Mouse (Mus musculus) lung, postnatal 10 days (tissue): ENCODE measurements around the gene Sorl1.

Experiments used
- DNase-seq: peaks from one replicate; pipeline ENCODE4 v3.0.0; 2021

The Sorl1 gene

GRCm38 (mm10) chr9:42047786-42048185 lies 76.3 kb downstream of the Sorl1 start:
- no peak for DNase-seq

- no peak for DNase-seq
These were observed 77.8 kb downstream of the Sorl1 start for GRCm38 (mm10) chr9:42046248-42046647.

- DNase-seq, result no peak
These were observed 79.4 kb downstream of the Sorl1 start for GRCm38 (mm10) chr9:42044651-42045050.

DNA sequence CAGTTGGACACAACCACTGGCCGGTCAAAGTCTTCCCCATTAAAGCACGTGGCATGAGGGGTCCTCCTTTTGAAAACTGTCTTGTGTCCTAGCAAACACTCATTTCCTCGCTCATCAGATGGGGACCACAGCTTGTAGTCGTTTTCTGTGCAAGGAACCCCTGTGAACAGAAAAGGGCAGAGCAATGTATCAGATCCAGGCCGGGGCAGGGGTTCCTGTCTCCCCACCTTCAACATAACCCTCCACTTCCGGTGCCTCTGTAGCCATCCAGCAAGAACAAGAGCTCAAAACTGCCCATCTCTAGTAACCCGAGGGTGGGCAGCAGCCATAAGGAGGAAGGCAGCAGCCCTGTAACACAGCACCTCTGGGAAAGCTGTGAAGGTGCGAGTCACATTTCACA lies 80.2 kb downstream of the Sorl1 start:
- DNase-seq, result no peak

- no peak for DNase-seq
These were observed 84.8 kb downstream of the Sorl1 start for GRCm38 (mm10) chr9:42039000-42039992.

- DNase-seq, result no peak
These were observed 87.2 kb downstream of the Sorl1 start for GRCm38 (mm10) chr9:42036885-42037284.

- peak; percentile 39 for DNase-seq
These were observed 88.1 kb downstream of the Sorl1 start for GRCm38 (mm10) chr9:42035995-42036394.

DNA sequence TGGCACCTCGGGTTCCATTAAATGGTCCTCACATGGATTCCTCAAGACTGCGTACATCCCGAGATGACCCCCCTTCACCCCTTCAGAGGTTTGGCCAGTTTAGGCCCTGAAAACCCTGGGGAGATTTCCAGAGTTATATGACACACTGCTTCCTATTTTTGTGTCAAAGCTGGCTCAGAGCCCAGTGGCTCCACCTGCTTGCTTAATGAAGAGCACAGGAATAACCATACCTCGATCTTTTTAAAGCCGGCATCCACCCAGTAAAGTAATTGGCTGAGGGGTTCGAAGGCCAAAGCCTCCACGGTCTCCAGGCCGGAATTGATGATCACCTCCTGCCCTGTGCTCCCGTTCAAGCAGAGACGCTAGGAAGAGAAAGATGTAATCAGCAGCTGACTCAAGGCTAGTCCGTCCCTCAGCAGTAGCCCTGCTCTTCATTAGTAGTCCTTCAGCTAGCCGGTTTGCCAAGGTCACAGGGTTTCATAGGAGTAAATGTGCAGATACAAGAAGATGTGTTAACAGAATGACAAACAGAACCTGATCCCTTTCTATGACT lies 88.8 kb downstream of the Sorl1 start:
- no peak for DNase-seq

GRCm38 (mm10) chr9:42034116-42034520 lies 90.0 kb downstream of the Sorl1 start:
- DNase-seq, result no peak

DNA sequence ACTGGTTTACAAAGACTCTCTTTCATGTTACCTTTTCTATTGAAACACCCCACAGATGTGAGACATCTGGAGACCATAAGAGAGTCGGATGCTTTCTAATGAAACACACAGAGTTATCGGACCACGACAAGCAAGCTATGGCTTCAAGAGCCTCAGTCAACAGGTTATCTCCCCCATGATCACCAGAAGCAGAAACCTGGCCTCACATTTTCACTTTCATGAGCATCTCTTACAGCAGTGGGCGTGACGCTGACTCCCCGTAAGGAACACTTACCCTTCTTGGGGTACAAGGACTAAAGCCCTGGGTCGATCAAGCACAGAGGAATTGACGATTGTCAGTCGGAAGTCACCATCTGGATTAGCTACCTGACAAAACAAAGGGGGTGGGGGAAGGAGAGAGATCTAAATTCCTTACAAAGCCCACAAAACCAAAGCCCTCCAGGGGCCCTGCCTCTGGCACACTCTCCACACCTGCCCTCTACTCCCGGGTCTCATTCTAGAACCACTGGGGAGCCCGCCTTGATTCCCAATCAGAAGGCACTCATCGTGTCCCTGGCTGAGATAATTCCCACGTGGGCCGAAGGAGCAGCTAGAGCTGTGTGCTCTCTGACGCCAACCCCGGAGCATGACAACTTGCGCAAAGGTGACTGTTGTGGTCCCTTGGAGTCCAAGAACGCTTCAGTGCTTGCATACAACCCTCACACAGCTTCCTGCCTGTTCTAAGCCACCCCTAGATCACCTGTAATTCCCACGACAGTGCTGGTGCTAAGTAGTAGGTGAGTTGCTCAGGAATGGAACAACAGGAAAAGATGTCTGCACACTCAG lies 90.6 kb downstream of the Sorl1 start:
- no peak for DNase-seq

GRCm38 (mm10) chr9:42032419-42032818 lies 91.7 kb downstream of the Sorl1 start:
- DNase-seq, result no peak

GRCm38 (mm10) chr9:42028807-42029206 lies 95.3 kb downstream of the Sorl1 start:
- DNase-seq, result peak; percentile 48

DNA sequence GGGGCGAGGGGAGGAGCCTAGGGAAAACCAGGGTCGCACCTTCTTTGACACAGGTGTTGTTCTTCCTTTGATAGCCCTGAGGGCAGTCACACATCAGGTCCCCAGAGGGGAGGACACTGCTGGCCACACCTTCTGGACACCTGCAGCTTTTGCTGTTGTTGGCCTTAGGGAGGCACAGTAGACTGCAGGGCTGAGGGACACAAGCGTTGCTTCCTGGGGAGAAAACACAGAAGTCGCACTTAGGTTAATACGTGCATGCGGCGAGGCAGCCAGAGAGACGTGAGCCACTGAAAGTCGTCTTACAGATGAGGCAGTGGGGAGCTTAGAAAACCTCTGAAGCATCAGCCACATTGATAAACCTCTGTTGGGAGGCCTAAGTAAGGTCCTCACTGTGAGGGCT lies 99.8 kb downstream of the Sorl1 start:
- DNase-seq, result no peak

- DNase-seq, result no peak
These were observed 100.7 kb downstream of the Sorl1 start for GRCm38 (mm10) chr9:42023383-42023782.

DNA sequence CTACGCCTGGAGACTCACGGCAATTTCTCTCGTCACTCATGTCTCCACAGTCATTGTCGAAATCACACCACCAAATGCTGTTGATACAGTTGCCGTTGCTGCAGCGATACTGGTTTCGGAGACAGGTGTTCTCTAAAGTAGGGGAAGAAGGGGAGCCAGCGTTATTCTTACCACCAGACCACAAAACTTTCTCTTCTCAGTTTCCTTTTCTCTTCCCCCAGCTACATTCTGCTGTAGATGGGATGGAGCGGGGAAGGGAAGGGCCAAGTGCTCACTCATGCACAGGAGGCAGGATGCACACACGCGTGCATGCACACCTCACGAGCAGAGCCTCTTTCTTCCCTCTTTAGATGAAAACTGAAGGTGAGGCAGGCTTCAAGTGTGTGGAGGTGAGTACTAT lies 101.8 kb downstream of the Sorl1 start:
- DNase-seq, result no peak

GRCm38 (mm10) chr9:42019308-42020031 lies 104.6 kb downstream of the Sorl1 start:
- no peak for DNase-seq

DNA sequence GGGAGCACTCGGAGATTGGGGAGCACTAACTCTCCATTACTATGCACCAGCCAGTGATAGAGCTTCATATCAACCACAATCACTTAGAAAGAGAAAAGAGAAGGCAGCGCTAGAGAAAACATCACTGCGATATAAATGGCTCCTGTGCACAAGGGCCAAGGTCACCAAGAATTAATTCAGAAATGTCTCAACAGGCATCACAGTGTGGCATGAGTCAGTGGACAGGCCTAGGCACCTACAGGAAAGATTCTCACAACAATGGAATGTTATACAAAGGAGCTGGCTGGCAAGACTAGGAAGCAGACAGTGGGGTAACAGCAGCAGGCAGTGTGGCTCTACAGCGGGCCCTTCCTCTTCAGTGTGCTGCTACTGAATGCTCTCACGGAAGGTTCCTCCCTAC lies 115.6 kb downstream of the Sorl1 start:
- no peak for DNase-seq

DNA sequence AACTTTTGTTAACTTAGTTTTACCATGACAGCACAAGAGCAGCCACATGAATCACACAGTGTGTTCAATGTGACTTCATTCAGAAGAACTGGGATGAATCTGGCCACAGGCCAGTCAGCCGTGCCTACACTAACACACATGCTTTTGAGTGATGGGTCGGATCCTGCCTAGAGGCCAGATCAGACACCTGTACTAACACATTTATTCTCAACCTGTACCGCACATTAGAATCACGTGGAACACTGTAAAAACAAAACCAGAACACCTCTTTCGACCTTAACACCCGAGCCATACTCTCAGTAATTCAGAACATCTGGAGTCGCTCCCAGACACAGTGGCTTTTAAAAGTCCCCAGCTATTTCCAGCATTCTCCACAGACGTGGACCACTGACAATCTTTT lies 119.0 kb downstream of the Sorl1 start:
- DNase-seq, result no peak

GRCm38 (mm10) chr9:42004140-42004539 lies 120.0 kb downstream of the Sorl1 start:
- DNase-seq, result no peak

DNA sequence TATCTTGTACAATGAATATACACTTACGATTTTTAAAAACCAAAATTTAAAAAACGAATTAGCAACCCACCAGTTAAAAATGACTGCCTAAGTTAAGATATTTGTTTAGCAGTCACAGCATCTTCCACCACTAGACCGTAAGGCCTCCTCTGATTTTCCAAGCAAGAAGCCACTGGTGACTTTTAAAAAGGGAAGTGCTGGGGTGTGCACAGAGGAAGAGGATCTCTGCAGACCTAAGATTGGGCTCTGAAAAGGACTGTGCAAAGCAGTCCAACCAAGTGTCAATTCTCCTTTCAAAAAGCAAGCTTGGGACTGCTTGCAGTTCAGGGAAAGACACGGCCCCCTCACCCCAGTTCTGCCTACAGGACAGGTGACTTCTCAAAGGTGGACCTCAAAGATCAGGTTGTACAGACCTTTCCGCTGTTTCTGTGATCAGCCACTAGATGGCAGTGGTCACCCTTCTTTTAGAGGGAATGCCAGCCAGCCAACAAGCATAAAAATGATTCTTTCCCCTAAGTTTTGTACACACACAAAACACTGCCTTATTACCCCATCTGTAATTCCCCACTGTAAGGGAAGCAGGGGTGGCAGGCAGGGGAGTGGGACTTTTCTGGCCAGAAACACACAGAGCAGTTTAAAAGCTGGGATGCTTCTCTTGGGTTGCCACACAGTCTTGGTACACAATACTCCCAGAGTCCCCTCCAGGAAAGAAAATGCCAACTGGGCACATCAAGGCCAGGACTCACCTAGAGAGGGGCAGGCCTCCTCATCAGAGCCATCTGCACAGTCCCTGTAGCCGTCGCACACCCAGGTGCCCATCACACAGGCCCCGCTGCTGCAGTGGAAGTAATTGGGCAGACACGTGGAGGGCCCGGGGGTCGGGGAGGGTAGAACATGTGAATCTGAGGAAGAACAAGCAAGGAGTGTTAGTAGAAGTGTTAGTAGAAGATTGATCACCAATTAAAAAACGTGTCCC lies 124.3 kb downstream of the Sorl1 start:
- DNase-seq, result peak; percentile 55

- DNase-seq, result no peak
These were observed 128.8 kb downstream of the Sorl1 start for GRCm38 (mm10) chr9:41995278-41995677.

- DNase-seq, result no peak
These were observed 130.3 kb downstream of the Sorl1 start for GRCm38 (mm10) chr9:41993821-41994220.
